Mouse (Mus musculus) neural tube, embryonic 15.5 days (tissue): ENCODE measurements at regions not wholly inside any gene's neighbourhood (a gene's known extent, or its start where the extent isn't known, plus 50 kb on each side); places are given as distances from the start of the nearest gene placed in this dataset.
A peak's percentile ranks its signal among the peaks of the same experiment; 100 is the strongest.

Source experiments
- ATAC-seq: fragments of 200-750 bp; cut with Nextera tagmentation; 2 replicates; pipeline ENCODE4 v1.8.0; 2017; ENCODE audit warnings: mild to moderate bottlenecking, moderate TSS enrichment, moderate library complexity; ENCODE audit not compliant: low FRiP score
- H3K27ac ChIP-seq: fragments of 300-500 bp; sonication (generic); replicated peaks from 2 replicates; pipeline ENCODE4 v1.5.1; 2015; ENCODE audit warnings: mild to moderate bottlenecking, inconsistent platforms
- H3K27me3 ChIP-seq: fragments of 300-500 bp; sonication (generic); replicated peaks from 2 replicates; pipeline ENCODE4 v1.6.1; 2015; ENCODE audit warnings: inconsistent platforms
- H3K36me3 ChIP-seq: fragments of 300-500 bp; sonication (generic); 2 replicates; pipeline ENCODE4 v1.6.1; 2015; ENCODE audit warnings: inconsistent platforms
- H3K4me1 ChIP-seq: fragments of 300-500 bp; sonication (generic); 2 replicates; pipeline ENCODE4 v1.6.1; 2015; ENCODE audit warnings: inconsistent platforms
- H3K4me2 ChIP-seq: fragments of 300-500 bp; sonication (generic); 2 replicates; pipeline ENCODE4 v1.6.1; 2015; ENCODE audit warnings: inconsistent platforms, mild to moderate bottlenecking, moderate library complexity
- H3K4me3 ChIP-seq: fragments of 300-500 bp; sonication (generic); replicated peaks from 2 replicates; pipeline ENCODE4 v1.5.1; 2015; ENCODE audit warnings: mild to moderate bottlenecking, inconsistent platforms
- H3K9ac ChIP-seq: fragments of 300-500 bp; sonication (generic); replicated peaks from 2 replicates; pipeline ENCODE4 v1.6.1; 2015; ENCODE audit warnings: mild to moderate bottlenecking, inconsistent platforms
- H3K9me3 ChIP-seq: fragments of 300-500 bp; sonication (generic); replicated peaks from 2 replicates; pipeline ENCODE4 v1.6.1; 2016; ENCODE audit warnings: inconsistent platforms
- WGBS: fragments of 180-500 bp; shearing (Covaris S2); methylation state at CpG from one replicate; pipeline ENCODE4 v1.1.7; 2015; ENCODE audit warnings: mixed read lengths; 5-methylcytosine and 5-hydroxymethylcytosine counted together

GRCm38 (mm10) chr5:41476001-41476400, 232.0 kb downstream of the Rab28 start:
- 65% methylated on average over 3 of the region's 3 CpGs for WGBS
- no peak overlapping the region for H3K4me3 ChIP-seq
- no peaks in the 10 kb centered on the region for H3K9me3 ChIP-seq
- ATAC-seq = no peak
- no peaks in the 10 kb centered on the region for H3K4me1 ChIP-seq
- H3K4me2 ChIP-seq = no peak overlapping the region
- no peaks in the 10 kb centered on the region for H3K27me3 ChIP-seq
- no peaks in the 10 kb centered on the region for H3K36me3 ChIP-seq
- no peak overlapping the region for H3K9ac ChIP-seq
- H3K27ac ChIP-seq = no peak overlapping the region

- ATAC-seq = no peak
- Histone ChIP-seq H3K36me3 (no peaks in the 10 kb centered on the region), H3K27ac (no peak overlapping the region), H3K4me3 (no peak overlapping the region), H3K9ac (no peak overlapping the region), H3K27me3 (no peaks in the 10 kb centered on the region), H3K4me2 (no peak overlapping the region), H3K4me1 (no peaks in the 10 kb centered on the region), H3K9me3 (no peaks in the 10 kb centered on the region)
- 48% methylated on average over 2 of the region's 2 CpGs for WGBS
Observed at GRCm38 (mm10) chr5:41445512-41446005, 262.4 kb downstream of the Rab28 start.

- Histone ChIP-seq H3K9me3 (no peaks in the 10 kb centered on the region), H3K27me3 (no peaks in the 10 kb centered on the region), H3K4me1 (no peaks in the 10 kb centered on the region), H3K9ac (no peak overlapping the region), H3K36me3 (no peaks in the 10 kb centered on the region), H3K27ac (no peak overlapping the region), H3K4me3 (no peak overlapping the region), H3K4me2 (no peak overlapping the region)
- WGBS = 89% methylated on average over 1 of the region's 1 CpGs
- ATAC-seq = no peak
Observed at GRCm38 (mm10) chr5:41441081-41441480, 266.9 kb downstream of the Rab28 start.

GRCm38 (mm10) chr5:41419121-41419874, 288.7 kb downstream of the Rab28 start:
- Histone ChIP-seq H3K27ac (no peak overlapping the region), H3K4me2 (no peak overlapping the region), H3K36me3 (no peaks in the 10 kb centered on the region), H3K9me3 (no peaks in the 10 kb centered on the region), H3K4me3 (no peak overlapping the region), H3K4me1 (no peaks in the 10 kb centered on the region), H3K9ac (no peak overlapping the region), H3K27me3 (no peaks in the 10 kb centered on the region)
- ATAC-seq = 0 out of 2 replicates have a peak, but pooled peaks have one; percentile 35
- WGBS = 63% methylated on average over 6 of the region's 6 CpGs

GRCm38 (mm10) chr5:41409070-41409668, 298.8 kb downstream of the Rab28 start:
- H3K27ac ChIP-seq = no peak overlapping the region
- H3K27me3 ChIP-seq = no peaks in the 10 kb centered on the region
- 57% methylated on average over 6 of the region's 6 CpGs for WGBS
- H3K4me3 ChIP-seq = no peak overlapping the region
- ATAC-seq = no peak
- H3K36me3 ChIP-seq = no peaks in the 10 kb centered on the region
- H3K4me2 ChIP-seq = no peak overlapping the region
- H3K9ac ChIP-seq = no peak overlapping the region
- no peaks in the 10 kb centered on the region for H3K4me1 ChIP-seq
- no peaks in the 10 kb centered on the region for H3K9me3 ChIP-seq

GRCm38 (mm10) chr5:41392802-41393234, 315.1 kb downstream of the Rab28 start:
- Histone ChIP-seq H3K4me3 (no peak overlapping the region), H3K27me3 (no peaks in the 10 kb centered on the region), H3K4me1 (peaks cover 11% of the 10 kb centered on the region; the same call in 1 of the 2 replicates), H3K9me3 (no peaks in the 10 kb centered on the region), H3K27ac (no peak overlapping the region), H3K9ac (no peak overlapping the region), H3K36me3 (no peaks in the 10 kb centered on the region), H3K4me2 (peak overlapping the region; percentile 35)
- peak; percentile 50; the same call in 1 of the 2 replicates for ATAC-seq
- 64% methylated on average over 14 of the region's 14 CpGs for WGBS

GRCm38 (mm10) chr5:41392137-41392554, 315.8 kb downstream of the Rab28 start:
- peaks cover 11% of the 10 kb centered on the region; the same call in 1 of the 2 replicates for H3K4me1 ChIP-seq
- no peak overlapping the region for H3K27ac ChIP-seq
- H3K4me3 ChIP-seq = no peak overlapping the region
- H3K9me3 ChIP-seq = no peaks in the 10 kb centered on the region
- no peak overlapping the region for H3K4me2 ChIP-seq
- H3K9ac ChIP-seq = no peak overlapping the region
- ATAC-seq = 0 out of 2 replicates have a peak, but pooled peaks have one; percentile 50
- 52% methylated on average over 9 of the region's 9 CpGs for WGBS
- no peaks in the 10 kb centered on the region for H3K27me3 ChIP-seq
- no peaks in the 10 kb centered on the region for H3K36me3 ChIP-seq

- no peaks in the 10 kb centered on the region for H3K27me3 ChIP-seq
- H3K9me3 ChIP-seq = no peaks in the 10 kb centered on the region
- H3K36me3 ChIP-seq = no peaks in the 10 kb centered on the region
- no peak overlapping the region for H3K4me3 ChIP-seq
- H3K9ac ChIP-seq = no peak overlapping the region
- no peaks in the 10 kb centered on the region for H3K4me1 ChIP-seq
- 81% methylated on average over 3 of the region's 3 CpGs for WGBS
- H3K4me2 ChIP-seq = no peak overlapping the region
- no peak for ATAC-seq
- H3K27ac ChIP-seq = no peak overlapping the region
Observed at GRCm38 (mm10) chr5:41373409-41373808, 334.5 kb downstream of the Rab28 start.

- H3K27me3 ChIP-seq = no peaks in the 10 kb centered on the region
- ATAC-seq = no peak
- no peak overlapping the region for H3K9ac ChIP-seq
- H3K4me2 ChIP-seq = no peak overlapping the region
- no peaks in the 10 kb centered on the region for H3K9me3 ChIP-seq
- H3K4me3 ChIP-seq = no peak overlapping the region
- 84% methylated on average over 4 of the region's 4 CpGs for WGBS
- H3K4me1 ChIP-seq = no peaks in the 10 kb centered on the region
- no peaks in the 10 kb centered on the region for H3K36me3 ChIP-seq
- H3K27ac ChIP-seq = no peak overlapping the region
Observed at GRCm38 (mm10) chr5:41371461-41371860, 336.5 kb downstream of the Rab28 start.

- no peaks in the 10 kb centered on the region for H3K9me3 ChIP-seq
- whole genome bisulfite sequencing = 77% methylated on average over 4 of the region's 4 CpGs
- H3K4me3 ChIP-seq = no peak overlapping the region
- no peaks in the 10 kb centered on the region for H3K27me3 ChIP-seq
- no peak for ATAC-seq
- H3K9ac ChIP-seq = no peak overlapping the region
- H3K36me3 ChIP-seq = no peaks in the 10 kb centered on the region
- H3K4me2 ChIP-seq = no peak overlapping the region
- no peak overlapping the region for H3K27ac ChIP-seq
- H3K4me1 ChIP-seq = no peaks in the 10 kb centered on the region
Observed at GRCm38 (mm10) chr5:41370356-41370755, 337.6 kb downstream of the Rab28 start.

- Histone ChIP-seq H3K36me3 (no peaks in the 10 kb centered on the region), H3K4me3 (no peak overlapping the region), H3K27ac (no peak overlapping the region), H3K4me1 (no peaks in the 10 kb centered on the region), H3K4me2 (no peak overlapping the region), H3K27me3 (no peaks in the 10 kb centered on the region), H3K9me3 (no peaks in the 10 kb centered on the region), H3K9ac (no peak overlapping the region)
- WGBS = 84% methylated on average over 3 of the region's 3 CpGs
- ATAC-seq = no peak
Observed at GRCm38 (mm10) chr5:41369907-41370306, 338.1 kb downstream of the Rab28 start.

- H3K4me3 ChIP-seq = no peak overlapping the region
- H3K27me3 ChIP-seq = no peaks in the 10 kb centered on the region
- no peak overlapping the region for H3K9ac ChIP-seq
- no peak for ATAC-seq
- no peaks in the 10 kb centered on the region for H3K9me3 ChIP-seq
- no peak overlapping the region for H3K27ac ChIP-seq
- H3K4me1 ChIP-seq = no peaks in the 10 kb centered on the region
- no peaks in the 10 kb centered on the region for H3K36me3 ChIP-seq
- H3K4me2 ChIP-seq = no peak overlapping the region
- 73% methylated on average over 4 of the region's 4 CpGs for WGBS
Observed at GRCm38 (mm10) chr5:41365883-41366282, 342.1 kb downstream of the Rab28 start.
